Comparison of ENCODE assay signal across 8 mouse cellular contexts in the genomic region with DNA sequence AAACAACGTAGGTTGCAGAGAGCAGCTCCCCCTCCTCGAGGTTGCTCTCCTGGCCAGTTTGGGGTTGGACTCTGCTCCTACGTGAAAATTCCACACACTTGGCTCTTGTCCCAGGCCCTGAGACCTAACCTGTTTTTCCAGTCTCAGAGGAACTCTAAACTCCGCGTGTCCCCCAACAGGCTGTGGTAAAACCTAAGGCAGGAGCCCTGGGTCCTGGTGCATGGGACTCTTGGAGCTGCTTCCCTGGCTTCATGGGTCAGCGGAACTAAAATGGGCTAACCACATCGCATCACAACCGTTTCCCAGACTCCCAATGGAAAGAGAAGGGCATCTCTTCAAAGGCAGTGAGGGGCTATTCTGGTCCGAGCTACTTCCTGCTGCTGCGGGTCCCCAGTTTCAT. TPM values are rescaled to one million over a fixed set of nuclear protein-coding genes. Genes with fewer than 3 reads are reported as not detected.
DNase-seq lines count a peak whose midpoint lies in the region; ATAC-seq and TF ChIP-seq lines count a peak whose summit lies in the region.

No protein-coding gene starts in this region.

- no peak for DNase-seq in neural tube, embryonic 11.5 days (ENCODE audit: low spot score)
- DNase-seq in neural tube, embryonic 10.5 days (ENCODE audit: extremely low spot score, low spot score): no peak
- no peak for DNase-seq in forebrain, embryonic 11.5 days (ENCODE audit: low spot score)
- peak; percentile 58 for DNase-seq in kidney, postnatal 0 days (ENCODE audit: low spot score)
- peak; percentile 74 for DNase-seq in lung, postnatal 36 days
- DNase-seq in testis, postnatal 14 days (ENCODE audit: low spot score): peak; percentile 43
- no peak for DNase-seq in cerebellum, postnatal 4 days (ENCODE audit: low spot score in 2 of 2)
- DNase-seq in frontal cortex, postnatal 36 days (ENCODE audit: low spot score in 2 of 2): no peak

- peak overlapping the region; percentile 64 for H3K4me2 ChIP-seq in neural tube, embryonic 11.5 days (ENCODE audit: low read depth)
- H3K4me2 ChIP-seq in forebrain, embryonic 11.5 days (ENCODE audit: low read depth, low read length, severe bottlenecking): peak overlapping the region; percentile 73
- H3K4me2 ChIP-seq in kidney, postnatal 0 days (ENCODE audit: low read length): peak overlapping the region; percentile 72

- H3K4me1 ChIP-seq in neural tube, embryonic 11.5 days (ENCODE audit: control insufficient read depth, insufficient read depth, low read length): peaks cover 9% of the 10 kb centered on the region
- peaks cover 6% of the 10 kb centered on the region; the same call in 1 of the 2 replicates for H3K4me1 ChIP-seq in forebrain, embryonic 11.5 days (replicated peaks; ENCODE audit: control insufficient read depth, insufficient read depth, low read length)
- peaks cover 7% of the 10 kb centered on the region for H3K4me1 ChIP-seq in kidney, postnatal 0 days (replicated peaks; ENCODE audit: insufficient read depth, low read length)

- no peak for TF ChIP-seq CTCF in kidney, postnatal 0 days (IDR thresholded peaks at IDR 0.05; ENCODE audit: low read depth)

- 0 out of 2 replicates have a peak, but pooled peaks cover 5% of the 10 kb centered on the region for H3K36me3 ChIP-seq in neural tube, embryonic 11.5 days (ENCODE audit: control insufficient read depth, insufficient read depth, low read length)
- H3K36me3 ChIP-seq in forebrain, embryonic 11.5 days (ENCODE audit: control insufficient read depth, insufficient read depth, low read length): peaks cover 2% of the 10 kb centered on the region; the same call in 1 of the 2 replicates
- peaks cover 11% of the 10 kb centered on the region; the same call in 1 of the 2 replicates for H3K36me3 ChIP-seq in kidney, postnatal 0 days (ENCODE audit: insufficient read depth, low read length)

- peak overlapping the region; percentile 84 for H3K9ac ChIP-seq in neural tube, embryonic 11.5 days (ENCODE audit: low read length)
- peak overlapping the region; percentile 89 for H3K9ac ChIP-seq in forebrain, embryonic 11.5 days (ENCODE audit: low read length)
- peak overlapping the region; percentile 86 for H3K9ac ChIP-seq in kidney, postnatal 0 days (ENCODE audit: low read depth, low read length)

- H3K4me3 ChIP-seq in neural tube, embryonic 11.5 days (ENCODE audit: low read depth, low read length): peak overlapping the region; percentile 87
- peak overlapping the region; percentile 83 for H3K4me3 ChIP-seq in forebrain, embryonic 11.5 days (ENCODE audit: low read depth, low read length)
- peak overlapping the region; percentile 69 for H3K4me3 ChIP-seq in kidney, postnatal 0 days (replicated peaks; ENCODE audit: low read depth, low read length)

- H3K27ac ChIP-seq in neural tube, embryonic 11.5 days (ENCODE audit: low read depth, low read length): no peak overlapping the region
- peak overlapping the region; percentile 12; the same call in 1 of the 2 replicates for H3K27ac ChIP-seq in forebrain, embryonic 11.5 days (ENCODE audit: low read depth, low read length)
- peak overlapping the region; percentile 89 for H3K27ac ChIP-seq in kidney, postnatal 0 days

- peak; percentile 39 for ATAC-seq in neural tube, embryonic 11.5 days (ENCODE audit: insufficient read depth, low FRiP score, low TSS enrichment)
- ATAC-seq in forebrain, embryonic 11.5 days (replicated peaks; ENCODE audit: low FRiP score): peak; percentile 67; the same call in 1 of the 2 replicates
- ATAC-seq in kidney, postnatal 0 days (replicated peaks; ENCODE audit: low FRiP score, low read depth): peak; percentile 75

- H3K27me3 ChIP-seq in neural tube, embryonic 11.5 days (ENCODE audit: control insufficient read depth, insufficient read depth, low read length): no peaks in the 10 kb centered on the region
- H3K27me3 ChIP-seq in forebrain, embryonic 11.5 days (ENCODE audit: control insufficient read depth, insufficient read depth, low read length): no peaks in the 10 kb centered on the region
- H3K27me3 ChIP-seq in kidney, postnatal 0 days (ENCODE audit: insufficient read depth, low read length): no peaks in the 10 kb centered on the region

- 3% methylated on average over 10 of the region's 10 CpGs for WGBS in neural tube, embryonic 11.5 days
- WGBS in forebrain, embryonic 11.5 days: under 1% methylated on average over 10 of the region's 10 CpGs
- WGBS in kidney, postnatal 0 days: under 1% methylated on average over 10 of the region's 10 CpGs

- H3K9me3 ChIP-seq in neural tube, embryonic 11.5 days (ENCODE audit: control insufficient read depth, low read length): no peaks in the 10 kb centered on the region
- H3K9me3 ChIP-seq in forebrain, embryonic 11.5 days (ENCODE audit: control insufficient read depth, low read length): no peaks in the 10 kb centered on the region
- H3K9me3 ChIP-seq in kidney, postnatal 0 days (replicated peaks; ENCODE audit: low read length): no peaks in the 10 kb centered on the region

RNA-seq across cellular contexts. Expression of gene Tm2d3, which starts 1.9 kb away (rescaled TPM):
- polyA plus RNA-seq in neural tube, embryonic 11.5 days (2014; fragmentation: Nextera tagmentation; extraction: Ambion mirVana): 67.8 and 69.3 TPM in 2 replicates
- 65.9 and 69.6 TPM in 2 replicates for polyA plus RNA-seq in forebrain, embryonic 11.5 days (2014; fragmentation: Nextera tagmentation; extraction: Ambion mirVana)
- 108 and 119 TPM in 2 replicates for polyA plus RNA-seq in kidney, postnatal 0 days (2015; fragmentation: Nextera tagmentation; extraction: Ambion mirVana)

RNA-seq across cellular contexts. Expression of gene Tarsl2, which starts 48.2 kb away (rescaled TPM):
- polyA plus RNA-seq in neural tube, embryonic 11.5 days (2014; fragmentation: Nextera tagmentation; extraction: Ambion mirVana): 14.1 and 15.6 TPM in 2 replicates
- 13.2 and 14.2 TPM in 2 replicates for polyA plus RNA-seq in forebrain, embryonic 11.5 days (2014; fragmentation: Nextera tagmentation; extraction: Ambion mirVana)
- polyA plus RNA-seq in kidney, postnatal 0 days (2015; fragmentation: Nextera tagmentation; extraction: Ambion mirVana): 9.9 and 10.8 TPM in 2 replicates

Comparison
In these comparisons a context has a peak if more than half of its experiments do, and no peak if none do; other contexts are left out.
1. DNase-seq: peak in kidney, postnatal 0 days (single experiment), lung, postnatal 36 days (single experiment) and testis, postnatal 14 days (single experiment); none in neural tube, embryonic 11.5 days (single experiment), neural tube, embryonic 10.5 days (single experiment), forebrain, embryonic 11.5 days (single experiment), cerebellum, postnatal 4 days (0 of 2) and frontal cortex, postnatal 36 days (0 of 2).
2. Peak in every context shown above with its lines, with median percentiles within 50 percentile points of each other: ATAC-seq, H3K4me2 ChIP-seq, H3K4me3 ChIP-seq and H3K9ac ChIP-seq.